Mouse (Mus musculus): Measurements from ENCODE around the gene Igf2bp3. TPM values are rescaled to one million over a fixed set of nuclear protein-coding genes. Genes with fewer than 3 reads are reported as not detected.

Igf2bp3 gene
- total and polyA plus RNA-seq, 2 experiments from 2014 or later, result 12.3 to 12.8 TPM

DNA sequence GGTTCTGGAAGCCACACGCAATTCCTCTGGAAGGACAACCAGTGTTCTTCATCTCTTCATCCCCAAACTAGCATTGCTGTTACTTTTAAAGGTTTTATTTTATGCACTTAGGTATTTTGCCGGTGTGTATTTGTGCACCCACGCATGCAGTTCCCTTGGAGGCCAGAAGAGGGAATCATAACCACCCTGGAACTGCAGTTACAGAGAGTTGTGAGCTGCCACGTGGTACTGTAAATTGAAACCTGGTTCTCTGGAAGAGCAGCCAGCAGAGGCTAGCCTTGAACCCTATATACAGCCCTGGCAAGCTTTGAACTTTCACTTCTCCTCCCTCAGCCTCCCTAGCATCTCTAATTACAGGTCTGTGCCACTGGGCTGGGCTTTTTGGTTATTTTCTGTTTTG, 18.6 kb upstream of the Igf2bp3 start:
- 60% methylated on average over 4 of the region's 4 CpGs for WGBS
- ATAC-seq, result no peak

DNA sequence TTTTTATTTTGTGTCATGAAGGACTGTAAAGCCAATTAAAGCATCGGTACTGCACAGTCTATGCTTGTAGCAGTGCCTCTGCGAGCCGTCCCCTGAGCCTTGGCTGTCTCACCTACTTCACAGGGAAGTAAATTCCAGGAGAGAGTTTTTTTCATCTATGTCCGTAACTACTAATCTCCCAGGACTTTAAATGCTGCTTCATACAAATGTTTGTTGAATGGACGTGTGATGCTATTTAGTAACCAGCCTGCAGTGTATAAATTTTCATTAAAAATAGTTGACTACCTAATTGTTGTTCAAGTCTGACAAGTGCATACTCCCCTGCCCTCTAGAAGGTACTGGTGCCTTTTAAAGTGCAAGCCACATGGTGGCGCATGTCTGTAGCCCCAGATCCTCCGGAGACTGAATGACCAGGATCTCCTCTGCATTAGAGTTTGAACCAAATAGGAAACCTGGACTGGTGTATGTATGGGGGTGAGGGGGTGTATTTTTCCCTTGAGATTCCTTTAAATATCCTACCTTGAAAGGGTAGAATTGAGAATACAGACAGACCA, 13.4 kb upstream of the Igf2bp3 start:
- Histone ChIP-seq H3K27ac (ENCODE audit: low read depth, low read length) (no peak overlapping the region), H3K4me2 (ENCODE audit: low read depth) (no peak overlapping the region), H3K9me3 (ENCODE audit: low read length) (no peaks in the 10 kb centered on the region), H3K27me3 (ENCODE audit: insufficient read depth, low read length) (no peaks in the 10 kb centered on the region), H3K4me3 (ENCODE audit: low read depth, low read length) (no peak overlapping the region), H3K36me3 (ENCODE audit: insufficient read depth) (no peaks in the 10 kb centered on the region), H3K9ac (no peak overlapping the region), H3K4me1 (ENCODE audit: insufficient read depth) (no peaks in the 10 kb centered on the region)
- no peak for ATAC-seq
- peak; percentile 56 for DNase-seq
- TF ChIP-seq CTCF (IDR thresholded peaks at IDR 0.05; ENCODE audit: low read depth), result peak; percentile 72
- 7% methylated on average over 7 of the region's 7 CpGs for WGBS

More for the DNA sequence above, 18.6 kb upstream of the Igf2bp3 start:
- Histone ChIP-seq H3K4me1 (ENCODE audit: insufficient read depth) (no peaks in the 10 kb centered on the region), H3K4me3 (ENCODE audit: low read depth, low read length) (no peak overlapping the region), H3K4me2 (ENCODE audit: low read depth) (no peak overlapping the region), H3K9ac (no peak overlapping the region), H3K36me3 (ENCODE audit: insufficient read depth) (no peaks in the 10 kb centered on the region), H3K9me3 (ENCODE audit: low read length) (no peaks in the 10 kb centered on the region), H3K27ac (ENCODE audit: low read depth, low read length) (no peak overlapping the region), H3K27me3 (ENCODE audit: insufficient read depth, low read length) (no peaks in the 10 kb centered on the region)
- no peak for DNase-seq
- TF ChIP-seq CTCF (IDR thresholded peaks at IDR 0.05; ENCODE audit: low read depth), result peak; percentile 35; the same call in 1 of the 2 replicates

DNA sequence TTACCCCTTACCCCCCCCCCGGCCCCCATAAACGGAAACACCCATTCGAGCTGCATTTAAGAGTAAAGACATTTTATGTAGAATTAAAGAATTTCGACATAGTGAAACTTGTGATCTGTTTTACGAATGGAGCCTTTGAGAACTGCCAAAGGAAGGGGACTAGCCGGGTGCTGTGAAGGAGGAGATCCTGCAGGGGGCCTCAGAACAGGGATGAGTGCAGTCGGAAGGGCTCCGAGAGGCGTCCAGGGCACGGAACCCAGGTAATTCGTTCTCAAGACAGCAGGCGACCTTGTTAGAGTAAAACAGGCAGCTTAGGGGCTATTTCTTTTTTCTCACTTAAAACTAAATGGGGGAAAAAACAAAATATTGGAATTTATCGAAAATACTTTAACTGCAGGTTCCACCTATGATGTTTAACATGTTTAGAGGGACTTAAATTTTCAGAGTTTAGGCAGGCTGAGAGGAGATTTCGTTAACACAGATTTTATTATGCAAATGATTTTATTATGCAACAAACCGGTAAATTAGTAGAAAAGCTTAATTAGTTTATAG, 12.5 kb upstream of the Igf2bp3 start:
- Histone ChIP-seq H3K27ac (ENCODE audit: low read depth, low read length) (no peak overlapping the region), H3K4me2 (ENCODE audit: low read depth) (no peak overlapping the region), H3K36me3 (ENCODE audit: insufficient read depth) (no peaks in the 10 kb centered on the region), H3K4me3 (ENCODE audit: low read depth, low read length) (no peak overlapping the region), H3K9me3 (ENCODE audit: low read length) (no peaks in the 10 kb centered on the region), H3K9ac (no peak overlapping the region), H3K27me3 (ENCODE audit: insufficient read depth, low read length) (no peaks in the 10 kb centered on the region), H3K4me1 (ENCODE audit: insufficient read depth) (no peaks in the 10 kb centered on the region)
- no peak for ATAC-seq
- peak; percentile 33 for TF ChIP-seq CTCF (IDR thresholded peaks at IDR 0.05; ENCODE audit: low read depth)
- 3% methylated on average over 15 of the region's 15 CpGs for WGBS
- peak; percentile 70 for DNase-seq

DNA sequence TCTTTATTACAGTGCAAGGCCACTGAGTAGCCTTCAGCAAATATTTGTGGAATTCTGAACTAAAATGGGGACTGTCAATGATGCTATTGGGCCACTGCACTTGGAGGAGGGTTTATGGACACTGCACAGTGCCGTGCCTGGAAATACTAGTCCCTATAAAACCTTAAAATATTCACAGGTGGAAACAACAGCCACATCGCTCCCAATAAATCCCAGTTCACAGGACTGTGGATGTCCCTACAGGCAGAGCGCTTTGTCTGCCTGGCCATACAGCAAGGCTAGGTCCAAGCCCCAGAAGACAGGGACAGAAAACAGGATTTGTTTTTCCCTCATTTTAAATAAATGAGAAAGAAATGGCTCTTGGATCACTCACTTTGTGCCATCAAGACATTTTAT, 11.0 kb upstream of the Igf2bp3 start:
- Histone ChIP-seq H3K4me2 (ENCODE audit: low read depth) (no peak overlapping the region), H3K27me3 (ENCODE audit: insufficient read depth, low read length) (0 out of 2 replicates have a peak, but pooled peaks cover 3% of the 10 kb centered on the region), H3K36me3 (ENCODE audit: insufficient read depth) (no peaks in the 10 kb centered on the region), H3K4me1 (ENCODE audit: insufficient read depth) (no peaks in the 10 kb centered on the region), H3K27ac (ENCODE audit: low read depth, low read length) (no peak overlapping the region), H3K9ac (no peak overlapping the region), H3K4me3 (ENCODE audit: low read depth, low read length) (no peak overlapping the region), H3K9me3 (ENCODE audit: low read length) (no peaks in the 10 kb centered on the region)
- DNase-seq (no peak), ATAC-seq (no peak)
- no peak for TF ChIP-seq CTCF (IDR thresholded peaks at IDR 0.05; ENCODE audit: low read depth)
- 91% methylated on average over 3 of the region's 3 CpGs for WGBS

DNA sequence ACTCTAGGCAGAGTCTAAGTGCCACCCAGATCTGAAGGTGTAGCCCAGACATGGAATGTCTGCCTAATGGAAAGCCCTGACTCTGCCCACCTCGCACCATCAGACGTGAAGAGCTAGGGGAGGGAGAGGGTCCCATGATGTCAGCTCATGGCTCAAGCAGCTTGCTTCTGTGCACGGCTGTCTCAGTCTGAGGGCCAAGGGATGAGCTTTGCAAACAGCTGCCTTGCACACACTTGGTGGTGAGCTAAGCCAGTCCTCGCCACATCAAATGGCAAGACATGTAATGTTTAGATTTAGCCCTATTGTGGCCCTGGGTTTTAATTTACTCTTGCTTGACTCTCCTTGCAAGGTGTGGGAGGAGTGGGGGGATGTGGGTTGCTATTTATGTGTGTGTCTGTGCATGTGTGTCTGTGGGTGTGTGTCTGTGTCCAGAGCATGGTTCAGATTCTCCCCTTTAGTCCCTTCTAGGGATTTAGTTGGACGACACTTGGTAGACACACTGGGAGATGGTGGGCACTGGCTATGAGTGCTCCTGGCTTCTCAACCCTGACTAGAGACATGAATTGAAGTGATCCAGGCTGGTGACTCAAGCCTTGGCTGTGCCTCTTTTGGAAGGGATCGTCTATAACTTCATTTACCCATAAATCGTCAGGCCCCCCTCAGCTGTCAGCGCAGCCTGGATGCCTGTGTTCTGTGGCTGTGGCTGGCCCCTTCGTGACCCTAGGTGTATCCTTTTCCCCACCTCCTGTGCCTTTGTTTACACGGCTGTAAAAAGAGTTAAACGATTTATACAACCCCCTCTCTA, 10.4 kb upstream of the Igf2bp3 start:
- Histone ChIP-seq H3K27me3 (ENCODE audit: insufficient read depth, low read length) (peaks cover 8% of the 10 kb centered on the region; the same call in 1 of the 2 replicates), H3K9ac (no peak overlapping the region), H3K27ac (ENCODE audit: low read depth, low read length) (no peak overlapping the region), H3K4me1 (ENCODE audit: insufficient read depth) (no peaks in the 10 kb centered on the region), H3K4me3 (ENCODE audit: low read depth, low read length) (no peak overlapping the region), H3K36me3 (ENCODE audit: insufficient read depth) (no peaks in the 10 kb centered on the region), H3K9me3 (ENCODE audit: low read length) (no peaks in the 10 kb centered on the region), H3K4me2 (ENCODE audit: low read depth) (no peak overlapping the region)
- WGBS, result 66% methylated on average over 11 of the region's 11 CpGs
- no peak for TF ChIP-seq CTCF (IDR thresholded peaks at IDR 0.05; ENCODE audit: low read depth)
- DNase-seq (no peak), ATAC-seq (no peak)

DNA sequence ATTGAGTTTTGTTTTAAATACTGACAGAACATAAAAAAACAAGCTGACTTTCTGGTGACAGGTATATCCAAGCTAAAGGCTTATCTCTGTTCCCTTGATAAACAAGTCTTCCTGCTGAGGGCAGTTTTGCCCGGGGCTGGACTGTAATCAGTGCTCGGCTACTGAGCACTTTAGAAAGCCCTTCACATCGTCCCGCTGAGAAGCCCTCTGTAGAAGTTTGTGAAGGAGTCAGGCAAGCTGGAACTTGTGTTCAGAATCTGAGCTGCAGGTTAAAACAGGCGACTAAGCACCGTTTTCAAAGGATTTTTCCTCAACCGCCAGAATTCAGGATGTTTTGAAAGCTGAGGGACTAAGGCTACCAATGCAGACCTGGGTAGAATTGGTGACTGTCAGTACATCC, 7.1 kb upstream of the Igf2bp3 start:
- Histone ChIP-seq H3K27me3 (ENCODE audit: insufficient read depth, low read length) (peaks cover 12% of the 10 kb centered on the region; the same call in 1 of the 2 replicates), H3K9ac (no peak overlapping the region), H3K36me3 (ENCODE audit: insufficient read depth) (no peaks in the 10 kb centered on the region), H3K4me1 (ENCODE audit: insufficient read depth) (no peaks in the 10 kb centered on the region), H3K4me2 (ENCODE audit: low read depth) (no peak overlapping the region), H3K27ac (ENCODE audit: low read depth, low read length) (no peak overlapping the region), H3K4me3 (ENCODE audit: low read depth, low read length) (no peak overlapping the region), H3K9me3 (ENCODE audit: low read length) (no peaks in the 10 kb centered on the region)
- TF ChIP-seq CTCF (IDR thresholded peaks at IDR 0.05; ENCODE audit: low read depth), result no peak
- DNase-seq (no peak), ATAC-seq (no peak)
- WGBS, result 8% methylated on average over 7 of the region's 7 CpGs

Measured in forebrain, postnatal 0 days (tissue).